8 mouse cellular contexts compared by ENCODE assay signal in genomic region chr6:72362132-72363028, GRCm38 (mm10). TPM values are rescaled to one million over a fixed set of nuclear protein-coding genes. Genes with fewer than 3 reads are reported as not detected.
DNase-seq lines count a peak whose midpoint lies in the region; ATAC-seq and TF ChIP-seq lines count a peak whose summit lies in the region.

No protein-coding gene starts in this region.

- peak; percentile 87 for TF ChIP-seq EP300 in heart, postnatal 0 days (IDR thresholded peaks at IDR 0.05; ENCODE audit: low read depth)

- DNase-seq in c-Kit-positive CD71-positive TER-119-positive erythroid progenitor cells, embryonic 14.5 days (ENCODE audit: low spot score) = peak; percentile 98
- DNase-seq in heart, postnatal 0 days (ENCODE audit: low spot score) = peak; percentile 98
- peak; percentile 92 to 96 for DNase-seq in kidney, postnatal 4 days

- H3K4me2 ChIP-seq in forebrain, embryonic 12.5 days = peak overlapping the region; percentile 81
- peak overlapping the region; percentile 85 for H3K4me2 ChIP-seq in heart, postnatal 0 days (ENCODE audit: low read depth, low read length)
- peak overlapping the region; percentile 70 for H3K4me2 ChIP-seq in liver, embryonic 16.5 days (ENCODE audit: low read depth, low read length)
- H3K4me2 ChIP-seq in neural tube, embryonic 13.5 days = peak overlapping the region; percentile 86

- H3K27me3 ChIP-seq in E14TG2a.4 (ENCODE audit: insufficient read depth, low read length) = no peaks in the 10 kb centered on the region
- H3K27me3 ChIP-seq in forebrain, embryonic 12.5 days = peaks cover 4% of the 10 kb centered on the region; the same call in 1 of the 2 replicates
- no peaks in the 10 kb centered on the region for H3K27me3 ChIP-seq in heart, postnatal 0 days (ENCODE audit: control insufficient read depth, insufficient read depth, low read length)
- no peaks in the 10 kb centered on the region for H3K27me3 ChIP-seq in liver, embryonic 16.5 days (ENCODE audit: control insufficient read depth, insufficient read depth, low read depth, low read length)
- no peaks in the 10 kb centered on the region for H3K27me3 ChIP-seq in neural tube, embryonic 13.5 days
- H3K27me3 ChIP-seq in testis, adult 2 months (ENCODE audit: control insufficient read depth, insufficient read depth, low read length) = no peaks in the 10 kb centered on the region

- peak; percentile 99 for ATAC-seq in forebrain, embryonic 12.5 days (ENCODE audit: low FRiP score)
- peak; percentile 99 for ATAC-seq in heart, postnatal 0 days (ENCODE audit: insufficient read depth, low read depth)
- peak; percentile 97 for ATAC-seq in liver, embryonic 16.5 days (ENCODE audit: low read depth)
- ATAC-seq in neural tube, embryonic 13.5 days (ENCODE audit: low read depth) = peak; percentile 98

- H3K9me3 ChIP-seq in E14TG2a.4 (ENCODE audit: low read length) = no peaks in the 10 kb centered on the region
- H3K9me3 ChIP-seq in forebrain, embryonic 12.5 days = no peaks in the 10 kb centered on the region
- H3K9me3 ChIP-seq in heart, postnatal 0 days (replicated peaks; ENCODE audit: control insufficient read depth, low read length) = no peaks in the 10 kb centered on the region
- H3K9me3 ChIP-seq in liver, embryonic 16.5 days (replicated peaks; ENCODE audit: control insufficient read depth, low read length) = no peaks in the 10 kb centered on the region
- no peaks in the 10 kb centered on the region for H3K9me3 ChIP-seq in neural tube, embryonic 13.5 days

- peaks cover 56% of the 10 kb centered on the region for H3K4me1 ChIP-seq in E14TG2a.4 (replicated peaks; ENCODE audit: low read depth, low read length)
- H3K4me1 ChIP-seq in forebrain, embryonic 12.5 days = peaks cover 18% of the 10 kb centered on the region
- H3K4me1 ChIP-seq in heart, postnatal 0 days (ENCODE audit: control insufficient read depth, insufficient read depth) = peaks cover 9% of the 10 kb centered on the region
- peaks cover 36% of the 10 kb centered on the region for H3K4me1 ChIP-seq in liver, embryonic 16.5 days (ENCODE audit: control insufficient read depth, low read depth, low read length)
- peaks cover 25% of the 10 kb centered on the region for H3K4me1 ChIP-seq in neural tube, embryonic 13.5 days (replicated peaks)
- H3K4me1 ChIP-seq in testis, adult 2 months (ENCODE audit: control insufficient read depth, insufficient read depth, low read length) = peaks cover 13% of the 10 kb centered on the region

- WGBS in forebrain, embryonic 12.5 days = under 1% methylated on average over 42 of the region's 42 CpGs
- WGBS in heart, postnatal 0 days = under 1% methylated on average over 42 of the region's 42 CpGs
- WGBS in liver, embryonic 16.5 days (ENCODE audit: insufficient replicate concordance) = under 1% methylated on average over 42 of the region's 42 CpGs
- WGBS in neural tube, embryonic 13.5 days = under 1% methylated on average over 42 of the region's 42 CpGs

- 0 out of 2 replicates have a peak, but pooled peaks have one; percentile 4 for TF ChIP-seq CTCF in E14TG2a.4 (conservative IDR thresholded peaks at IDR 0.05; ENCODE audit: low read length)
- peak; percentile 41 for TF ChIP-seq CTCF in heart, postnatal 0 days (IDR thresholded peaks at IDR 0.05; ENCODE audit: low read depth)
- TF ChIP-seq CTCF in testis, adult 2 months (IDR thresholded peaks at IDR 0.05; ENCODE audit: control insufficient read depth, insufficient read depth, insufficient replicate concordance, low read depth, low read length) = no peak

- peaks cover 36% of the 10 kb centered on the region for H3K36me3 ChIP-seq in E14TG2a.4 (ENCODE audit: insufficient read depth, low read length)
- H3K36me3 ChIP-seq in forebrain, embryonic 12.5 days (replicated peaks) = peaks cover 29% of the 10 kb centered on the region
- H3K36me3 ChIP-seq in heart, postnatal 0 days (replicated peaks; ENCODE audit: control insufficient read depth, insufficient read depth, low read length) = peaks cover 21% of the 10 kb centered on the region
- H3K36me3 ChIP-seq in liver, embryonic 16.5 days (ENCODE audit: control insufficient read depth, insufficient read depth) = peaks cover 16% of the 10 kb centered on the region
- peaks cover 34% of the 10 kb centered on the region for H3K36me3 ChIP-seq in neural tube, embryonic 13.5 days
- H3K36me3 ChIP-seq in testis, adult 2 months (ENCODE audit: control insufficient read depth, insufficient read depth, low read length) = peaks cover 2% of the 10 kb centered on the region; the same call in 1 of the 2 replicates

- peak overlapping the region; percentile 67 for H3K9ac ChIP-seq in forebrain, embryonic 12.5 days
- H3K9ac ChIP-seq in heart, postnatal 0 days (replicated peaks; ENCODE audit: low read depth, low read length) = peak overlapping the region; percentile 70
- peak overlapping the region; percentile 87 for H3K9ac ChIP-seq in liver, embryonic 16.5 days (ENCODE audit: low read depth, low read length)
- peak overlapping the region; percentile 76 for H3K9ac ChIP-seq in neural tube, embryonic 13.5 days

- peak overlapping the region; percentile 92 for H3K4me3 ChIP-seq in E14TG2a.4 (replicated peaks; ENCODE audit: low read length)
- peak overlapping the region; percentile 75 for H3K4me3 ChIP-seq in forebrain, embryonic 12.5 days (replicated peaks)
- peak overlapping the region; percentile 73 for H3K4me3 ChIP-seq in heart, postnatal 0 days (ENCODE audit: low read depth, low read length)
- peak overlapping the region; percentile 80 for H3K4me3 ChIP-seq in liver, embryonic 16.5 days (ENCODE audit: low read depth, low read length)
- H3K4me3 ChIP-seq in neural tube, embryonic 13.5 days = peak overlapping the region; percentile 66
- peak overlapping the region; percentile 94 for H3K4me3 ChIP-seq in testis, adult 2 months (ENCODE audit: control insufficient read depth, low read depth, low read length)

- H3K27ac ChIP-seq in forebrain, embryonic 12.5 days = peak overlapping the region; percentile 80
- H3K27ac ChIP-seq in heart, postnatal 0 days (ENCODE audit: low read depth) = peak overlapping the region; percentile 77
- H3K27ac ChIP-seq in liver, embryonic 16.5 days (ENCODE audit: low read length) = peak overlapping the region; percentile 91
- peak overlapping the region; percentile 83 for H3K27ac ChIP-seq in neural tube, embryonic 13.5 days (replicated peaks)
- peak overlapping the region; percentile 93 for H3K27ac ChIP-seq in testis, adult 2 months (ENCODE audit: control insufficient read depth, insufficient read depth, low read depth, low read length)

- peak; percentile 94 for TF ChIP-seq POLR2A in testis, adult 2 months (IDR thresholded peaks at IDR 0.05; ENCODE audit: control insufficient read depth, low read depth, low read length)

RNA-seq across cellular contexts. Expression of gene Rnf181, which starts 4.4 kb away (rescaled TPM):
- 97.4 and 97.5 TPM in 2 replicates for polyA plus RNA-seq in forebrain, embryonic 12.5 days (2016; fragmentation: Nextera tagmentation; extraction: Ambion mirVana)
- 53.5 and 65.0 TPM in 2 replicates for total RNA-seq in heart, postnatal 0 days (2014; rRNA removed; ENCODE audit: low replicate concordance)
- polyA plus RNA-seq in heart, postnatal 0 days (2015; fragmentation: Nextera tagmentation; extraction: Ambion mirVana) = 74.9 and 81.3 TPM in 2 replicates
- 86.5 and 91.9 TPM in 2 replicates for polyA plus RNA-seq in liver, embryonic 16.5 days (2015; fragmentation: Nextera tagmentation; extraction: Ambion mirVana)
- 140 and 148 TPM in 2 replicates for polyA plus RNA-seq in neural tube, embryonic 13.5 days (2015; fragmentation: Nextera tagmentation; extraction: Ambion mirVana)
- 284 and 298 TPM in 2 replicates for polyA plus RNA-seq in testis, adult 2 months (2012; rRNA removed)

RNA-seq across cellular contexts. Expression of gene Tmem150a, which starts 7.1 kb away (rescaled TPM):
- polyA plus RNA-seq in forebrain, embryonic 12.5 days (2016; fragmentation: Nextera tagmentation; extraction: Ambion mirVana) = 4.0 and 4.1 TPM in 2 replicates
- total RNA-seq in heart, postnatal 0 days (2014; rRNA removed; ENCODE audit: low replicate concordance) = 18.2 and 23.2 TPM in 2 replicates
- polyA plus RNA-seq in heart, postnatal 0 days (2015; fragmentation: Nextera tagmentation; extraction: Ambion mirVana) = 8.0 and 9.7 TPM in 2 replicates
- polyA plus RNA-seq in liver, embryonic 16.5 days (2015; fragmentation: Nextera tagmentation; extraction: Ambion mirVana) = 54.4 and 59.7 TPM in 2 replicates
- 16.5 and 21.4 TPM in 2 replicates for polyA plus RNA-seq in neural tube, embryonic 13.5 days (2015; fragmentation: Nextera tagmentation; extraction: Ambion mirVana)
- 6.6 and 8.7 TPM in 2 replicates for polyA plus RNA-seq in testis, adult 2 months (2012; rRNA removed)

RNA-seq across cellular contexts. Expression of gene 0610030E20Rik, which starts 15.3 kb away (rescaled TPM):
- 28.5 and 30.4 TPM in 2 replicates for polyA plus RNA-seq in forebrain, embryonic 12.5 days (2016; fragmentation: Nextera tagmentation; extraction: Ambion mirVana)
- total RNA-seq in heart, postnatal 0 days (2014; rRNA removed; ENCODE audit: low replicate concordance) = 7.3 and 12.0 TPM in 2 replicates
- 11.9 and 12.9 TPM in 2 replicates for polyA plus RNA-seq in heart, postnatal 0 days (2015; fragmentation: Nextera tagmentation; extraction: Ambion mirVana)
- 11.8 and 14.1 TPM in 2 replicates for polyA plus RNA-seq in liver, embryonic 16.5 days (2015; fragmentation: Nextera tagmentation; extraction: Ambion mirVana)
- polyA plus RNA-seq in neural tube, embryonic 13.5 days (2015; fragmentation: Nextera tagmentation; extraction: Ambion mirVana) = 16.7 and 19.3 TPM in 2 replicates
- 19.6 and 21.5 TPM in 2 replicates for polyA plus RNA-seq in testis, adult 2 months (2012; rRNA removed)

RNA-seq across cellular contexts. Expression of gene Usp39, which starts 17.4 kb away (rescaled TPM):
- 74.0 and 76.4 TPM in 2 replicates for polyA plus RNA-seq in forebrain, embryonic 12.5 days (2016; fragmentation: Nextera tagmentation; extraction: Ambion mirVana)
- 50.9 and 59.9 TPM in 2 replicates for total RNA-seq in heart, postnatal 0 days (2014; rRNA removed; ENCODE audit: low replicate concordance)
- 15.8 and 16.9 TPM in 2 replicates for polyA plus RNA-seq in heart, postnatal 0 days (2015; fragmentation: Nextera tagmentation; extraction: Ambion mirVana)
- 32.6 and 33.2 TPM in 2 replicates for polyA plus RNA-seq in liver, embryonic 16.5 days (2015; fragmentation: Nextera tagmentation; extraction: Ambion mirVana)
- 46.6 and 47.2 TPM in 2 replicates for polyA plus RNA-seq in neural tube, embryonic 13.5 days (2015; fragmentation: Nextera tagmentation; extraction: Ambion mirVana)
- 29.0 and 29.3 TPM in 2 replicates for polyA plus RNA-seq in testis, adult 2 months (2012; rRNA removed)

RNA-seq across cellular contexts. Expression of gene Vamp5, which starts 17.9 kb away (rescaled TPM):
- 6.0 and 7.6 TPM in 2 replicates for polyA plus RNA-seq in forebrain, embryonic 12.5 days (2016; fragmentation: Nextera tagmentation; extraction: Ambion mirVana)
- 19.5 and 39.8 TPM in 2 replicates for total RNA-seq in heart, postnatal 0 days (2014; rRNA removed; ENCODE audit: low replicate concordance)
- polyA plus RNA-seq in heart, postnatal 0 days (2015; fragmentation: Nextera tagmentation; extraction: Ambion mirVana) = 49.0 and 52.9 TPM in 2 replicates
- 54.9 and 62.8 TPM in 2 replicates for polyA plus RNA-seq in liver, embryonic 16.5 days (2015; fragmentation: Nextera tagmentation; extraction: Ambion mirVana)
- 19.8 and 24.1 TPM in 2 replicates for polyA plus RNA-seq in neural tube, embryonic 13.5 days (2015; fragmentation: Nextera tagmentation; extraction: Ambion mirVana)
- polyA plus RNA-seq in testis, adult 2 months (2012; rRNA removed) = 25.8 and 26.6 TPM in 2 replicates

Comparison
In these comparisons a context has a peak if more than half of its experiments do, and no peak if none do; other contexts are left out.
1. Peak in every context shown above with its lines: DNase-seq, ATAC-seq, H3K4me3 ChIP-seq and H3K27ac ChIP-seq.